Mouse (Mus musculus) myocyte (in vitro differentiated cells): ENCODE results near the gene Tmed1.

Experiments used
- CEBPB ChIP-seq: IDR thresholded peaks from 2 replicates; pipeline ENCODE4 v1.6.1; 2011; ENCODE audit warnings: mild to moderate bottlenecking, moderate library complexity; ENCODE audit not compliant: poor library complexity, insufficient read depth, severe bottlenecking
- E2F4 ChIP-seq: IDR thresholded peaks from one replicate; pipeline ENCODE4 v1.6.1; 2011; ENCODE audit warnings: mild to moderate bottlenecking, control low read depth, moderate library complexity; ENCODE audit not compliant: insufficient read depth
- MAX ChIP-seq: IDR thresholded peaks from one replicate; pipeline ENCODE4 v1.6.1; 2011; ENCODE audit warnings: low read depth, mild to moderate bottlenecking, control low read depth
- POLR2A ChIP-seq: IDR thresholded peaks from one replicate; pipeline ENCODE4 v1.6.1; 2011; ENCODE audit warnings: low read depth, mild to moderate bottlenecking, control low read depth, moderate library complexity; ENCODE audit not compliant: insufficient read length
- SRF ChIP-seq: IDR thresholded peaks from one replicate; pipeline ENCODE4 v1.6.1; 2011; ENCODE audit warnings: low read depth; ENCODE audit not compliant: control insufficient read depth, insufficient read length
- TCF12 ChIP-seq: IDR thresholded peaks from one replicate; pipeline ENCODE4 v1.6.1; 2011; ENCODE audit warnings: mild to moderate bottlenecking, control low read depth; ENCODE audit not compliant: poor library complexity, insufficient read depth, severe bottlenecking
- USF1 ChIP-seq: IDR thresholded peaks from one replicate; pipeline ENCODE4 v1.6.1; 2011; ENCODE audit warnings: low read depth, mild to moderate bottlenecking, control low read depth, moderate library complexity

- TF ChIP-seq POLR2A, result no peak
- TF ChIP-seq MAX, result no peak
- TF ChIP-seq CEBPB, result no peak
- TF ChIP-seq E2F4, result no peak
- no peak for TF ChIP-seq TCF12
- TF ChIP-seq SRF, result no peak
- TF ChIP-seq USF1, result no peak
Measured at GRCm38 (mm10) chr9:21525142-21525936, 15.3 kb upstream of the Tmed1 start.
